Mouse (Mus musculus) frontal cortex, postnatal 14 days (tissue): ENCODE results near the gene Eps8l3.

Experiments
- DNase-seq, 2 experiments: peaks; one replicate each; pipeline ENCODE4 v3.0.0; 2022; ENCODE audit warnings: low spot score in 2 of 2

Gene Eps8l3

DNA sequence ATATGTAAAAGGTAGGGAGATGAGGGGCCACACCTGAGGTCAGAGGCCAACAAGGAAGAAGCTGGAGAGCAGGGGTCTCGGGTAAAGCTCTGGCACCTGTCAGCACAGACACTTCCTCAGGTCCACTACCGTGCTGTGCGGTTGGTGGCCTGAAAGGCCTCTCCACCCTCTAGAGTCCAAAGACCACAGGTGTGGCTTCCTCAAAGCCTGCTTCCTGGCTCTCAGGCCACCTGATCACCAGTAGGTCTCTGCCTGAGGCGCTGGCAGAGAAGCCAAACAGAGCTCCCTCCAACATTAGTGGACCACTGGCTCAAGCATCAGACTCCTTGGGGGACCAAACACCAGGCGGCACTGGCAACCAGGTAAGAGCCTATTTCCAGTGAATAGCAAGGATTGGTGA lies at the start of gene Eps8l3:
Gene Eps8l3 (plus strand): TSS at position 225 of the 400 bp plus-strand sequence.
- no peak for DNase-seq

DNA sequence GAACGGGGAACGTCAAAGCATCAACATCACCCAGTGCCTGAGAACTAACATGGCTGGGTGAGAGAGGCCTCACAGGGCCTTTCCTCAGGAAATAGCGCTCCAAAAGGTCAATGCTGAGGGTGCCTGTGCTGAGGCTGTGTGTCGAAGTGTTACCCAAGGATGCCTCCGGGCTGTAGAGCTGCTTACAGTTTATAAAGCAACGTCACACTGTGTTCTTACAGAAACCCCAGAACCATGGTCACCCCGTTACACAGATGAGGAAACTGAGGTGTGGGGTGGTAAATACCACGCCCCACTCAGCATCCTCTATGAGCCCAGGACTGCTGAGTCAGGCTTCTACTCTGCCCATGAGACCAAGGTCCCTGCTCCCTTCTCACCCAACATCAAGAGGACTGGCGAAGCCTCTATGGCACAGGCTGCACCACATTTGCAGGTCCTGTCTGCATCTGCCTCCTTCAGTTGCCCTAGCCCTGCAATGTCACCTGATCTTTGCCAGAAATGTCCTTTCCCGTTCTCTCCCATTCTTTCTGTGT lies 49.1 kb upstream of the Eps8l3 start:
- no peak for DNase-seq

DNA sequence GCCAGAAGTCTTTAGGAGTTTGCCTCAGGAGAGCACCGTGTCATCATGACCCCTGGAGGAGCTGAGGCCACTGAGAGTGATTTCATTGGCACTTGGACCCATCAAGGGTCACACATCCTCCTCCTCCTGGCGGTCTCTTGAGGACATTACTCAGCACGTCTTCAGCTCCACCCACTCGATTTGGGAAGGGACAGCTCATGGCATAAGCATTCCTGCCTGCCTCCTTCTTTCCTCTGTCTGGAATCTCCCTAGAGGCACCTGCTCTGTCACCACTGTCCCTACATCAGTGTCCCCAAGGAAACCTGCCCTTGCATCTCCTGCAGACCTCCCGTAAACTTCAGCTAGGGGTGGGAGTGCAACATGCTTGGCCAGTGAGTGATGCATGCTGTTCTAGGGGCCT lies 48.5 kb upstream of the Eps8l3 start:
- no peak for DNase-seq

DNA sequence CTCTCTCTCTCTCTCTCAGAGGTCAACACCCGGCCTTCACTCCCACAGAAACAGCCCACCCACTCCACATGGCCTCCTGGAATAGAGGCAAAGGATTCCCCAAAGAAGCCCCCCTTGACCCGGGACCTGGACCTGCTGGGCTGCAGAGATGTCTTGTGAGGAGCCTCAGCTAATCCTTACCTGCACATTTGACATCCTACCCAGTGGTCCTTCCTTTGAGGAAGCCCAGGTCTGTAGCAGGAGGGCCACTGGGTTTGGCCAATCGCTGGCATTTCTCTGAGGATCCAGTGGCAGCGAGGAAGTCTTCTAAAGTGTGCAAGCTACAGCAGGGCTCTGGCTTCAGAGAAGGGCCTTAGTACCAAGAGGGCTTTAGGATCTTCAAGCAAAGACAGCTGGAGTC lies 48.0 kb upstream of the Eps8l3 start:
- no peak for DNase-seq

DNA sequence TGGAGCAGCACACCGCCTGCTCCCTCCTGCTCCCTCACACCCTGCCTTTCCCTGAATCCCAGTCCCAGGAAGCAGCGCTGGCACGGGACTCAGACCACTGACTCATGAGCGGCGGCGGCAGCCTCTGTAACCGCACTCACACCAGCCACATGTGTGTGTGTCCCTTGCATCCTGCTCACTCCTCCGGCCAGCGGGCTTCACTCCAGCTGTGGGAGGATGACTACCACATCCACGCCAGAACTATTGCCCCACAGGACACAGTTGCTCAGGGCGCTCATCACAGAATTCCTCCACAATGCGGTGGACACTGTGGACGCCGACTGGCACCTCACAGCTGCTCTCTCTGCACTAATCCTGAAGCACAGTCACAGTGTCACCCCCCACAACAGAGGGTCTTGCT lies 47.4 kb upstream of the Eps8l3 start:
- DNase-seq, result no peak

DNA sequence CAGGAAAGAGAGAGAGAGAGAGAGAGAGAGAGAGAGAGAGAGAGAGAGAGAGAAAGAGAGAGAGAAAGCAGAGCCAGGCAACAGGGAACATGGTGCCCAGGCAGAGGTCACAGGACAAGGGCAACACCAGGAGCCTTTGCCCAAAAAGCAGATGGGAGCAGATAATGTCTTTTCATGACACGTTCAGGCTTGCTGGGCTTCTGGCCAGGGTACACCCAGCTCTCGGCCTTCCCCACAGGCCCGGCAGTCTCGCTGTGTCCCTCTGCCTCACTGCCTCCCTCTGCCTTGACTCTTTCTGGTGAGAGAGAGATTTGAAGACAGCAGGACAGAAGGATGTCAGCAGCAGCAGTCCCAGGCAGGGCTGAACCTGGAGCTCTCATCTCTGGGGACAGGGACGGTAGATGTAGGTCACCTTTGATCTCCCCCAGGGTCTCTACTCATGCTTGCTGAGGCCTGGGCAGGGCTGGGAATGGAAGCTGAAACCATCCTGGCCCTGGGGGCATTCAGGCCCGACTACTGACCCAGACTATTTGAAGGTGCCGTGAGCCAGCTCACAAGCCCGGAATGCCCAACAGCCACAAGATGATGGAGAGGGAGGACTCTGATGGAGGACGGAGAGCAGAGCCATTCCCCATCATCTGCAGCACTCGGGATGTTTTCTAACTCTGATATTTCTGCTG lies 45.0 kb upstream of the Eps8l3 start:
- DNase-seq, result no peak

DNA sequence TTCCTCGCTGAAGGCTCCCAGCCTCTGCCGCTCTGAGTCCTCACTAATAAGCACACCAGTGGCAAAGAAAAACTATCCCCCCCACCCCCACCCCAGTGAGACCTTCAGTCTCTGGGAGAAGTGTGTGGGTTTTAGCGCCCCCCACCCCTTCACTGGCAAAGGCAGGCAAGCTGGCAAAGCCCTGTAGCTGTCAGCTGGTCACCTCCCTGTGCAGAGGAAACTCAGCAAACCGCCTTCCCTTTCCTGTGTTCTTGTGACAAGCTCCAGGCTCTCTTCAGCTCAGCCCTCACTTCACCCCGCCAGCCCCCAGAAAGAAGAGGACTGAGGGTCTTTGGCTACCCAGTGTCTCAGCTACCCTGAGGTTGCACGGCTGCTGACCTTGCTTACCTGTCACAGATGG lies 44.4 kb upstream of the Eps8l3 start:
- no peak for DNase-seq

DNA sequence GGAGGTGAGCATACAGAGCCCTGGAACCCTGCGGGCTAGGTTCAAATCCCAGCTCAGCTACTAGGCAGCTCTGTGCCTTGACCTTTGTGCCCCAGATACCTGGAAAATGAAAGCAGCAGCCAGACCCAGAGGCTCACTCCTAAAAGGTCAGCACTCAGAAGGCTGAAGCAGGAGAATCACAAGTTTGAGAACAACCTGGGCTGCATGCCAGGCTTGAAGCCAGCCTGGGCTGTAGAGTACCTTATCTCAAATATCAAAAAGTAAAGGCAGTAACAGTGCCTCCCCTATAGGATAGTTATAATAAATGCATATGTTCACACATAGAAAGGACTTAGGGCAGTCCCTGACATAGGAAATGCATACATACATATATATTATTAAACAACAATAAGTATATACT lies 43.7 kb upstream of the Eps8l3 start:
- no peak for DNase-seq

DNA sequence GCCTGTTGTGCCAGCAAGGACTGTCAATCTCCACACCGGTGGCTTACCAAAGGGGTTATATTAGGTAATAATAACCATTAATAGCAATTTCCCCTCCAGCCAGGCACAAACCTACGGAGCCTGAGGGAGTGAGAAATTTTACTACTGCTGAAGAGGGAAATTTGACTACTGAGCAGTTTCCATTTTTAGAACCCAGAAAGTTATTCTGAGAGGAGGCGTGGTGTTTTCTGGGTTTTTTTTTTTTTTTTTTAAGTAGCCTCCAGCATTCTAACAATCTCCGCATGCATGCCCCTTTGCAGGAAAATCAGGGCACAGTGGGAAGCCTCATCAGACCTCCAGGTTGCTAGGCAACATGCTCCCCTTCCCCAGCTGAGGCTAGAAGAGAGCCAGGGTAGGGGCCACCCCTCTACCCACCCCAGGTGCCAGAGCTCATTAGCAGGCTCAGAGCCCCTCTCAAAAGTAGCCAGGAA lies 43.1 kb upstream of the Eps8l3 start:
- DNase-seq, result no peak

DNA sequence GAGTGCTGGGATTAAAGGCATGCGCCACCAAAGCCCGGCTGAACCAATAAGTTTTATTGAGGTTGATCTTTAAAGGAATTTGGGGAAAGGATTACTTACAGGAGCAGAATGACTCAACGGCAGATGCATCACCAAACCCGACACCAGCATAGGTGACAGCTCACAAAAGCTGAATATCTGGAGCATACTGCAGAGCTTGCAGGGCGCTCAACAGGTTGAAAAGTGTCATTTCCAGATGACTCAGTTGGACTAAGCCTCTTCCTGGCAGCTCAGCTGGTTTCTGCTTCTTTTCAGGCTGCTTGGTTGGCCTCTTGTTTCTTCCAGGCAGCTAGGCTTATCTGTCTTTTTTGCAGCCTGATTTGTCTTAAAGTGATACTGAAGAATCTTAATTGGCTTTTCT lies 41.7 kb upstream of the Eps8l3 start:
- no peak for DNase-seq

DNA sequence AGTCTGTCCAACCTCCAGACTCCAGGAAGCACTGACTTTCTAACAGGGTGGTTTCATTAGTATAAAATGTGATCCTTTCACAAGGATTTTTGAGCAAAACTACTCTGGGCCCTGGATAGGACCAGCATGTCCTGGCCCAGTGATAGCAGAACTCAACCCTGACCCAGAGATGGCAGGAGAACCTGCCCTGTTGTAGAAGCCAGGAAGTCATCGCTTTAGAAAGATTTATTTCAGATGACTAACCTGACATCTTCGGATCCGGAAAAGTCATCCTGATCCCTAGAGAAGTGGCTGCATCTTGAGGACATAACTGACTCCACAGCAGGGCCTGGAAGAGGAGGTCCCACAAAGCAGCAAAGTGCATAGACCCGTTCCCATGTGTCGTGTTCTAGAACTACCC lies 37.2 kb upstream of the Eps8l3 start:
- no peak for DNase-seq

DNA sequence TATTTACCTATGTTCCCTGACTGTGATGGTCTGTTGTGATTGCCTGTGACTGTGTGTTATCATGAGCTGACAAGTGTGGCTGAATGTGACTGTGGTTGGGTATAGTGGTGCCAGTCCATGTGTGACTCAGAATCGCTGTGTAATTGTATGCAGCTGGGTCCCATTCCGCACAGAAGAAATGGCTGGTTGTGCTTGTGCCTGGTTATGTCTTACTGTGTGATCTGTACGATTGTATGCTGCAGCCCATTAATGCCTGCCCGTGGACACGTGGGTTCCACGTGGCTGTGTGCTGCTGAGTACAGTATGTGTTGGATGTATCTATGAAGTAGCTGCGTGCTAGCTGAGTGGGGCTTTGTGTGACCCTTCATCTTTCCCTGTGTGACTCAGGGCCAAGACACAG lies 36.2 kb upstream of the Eps8l3 start:
- no peak for DNase-seq

DNA sequence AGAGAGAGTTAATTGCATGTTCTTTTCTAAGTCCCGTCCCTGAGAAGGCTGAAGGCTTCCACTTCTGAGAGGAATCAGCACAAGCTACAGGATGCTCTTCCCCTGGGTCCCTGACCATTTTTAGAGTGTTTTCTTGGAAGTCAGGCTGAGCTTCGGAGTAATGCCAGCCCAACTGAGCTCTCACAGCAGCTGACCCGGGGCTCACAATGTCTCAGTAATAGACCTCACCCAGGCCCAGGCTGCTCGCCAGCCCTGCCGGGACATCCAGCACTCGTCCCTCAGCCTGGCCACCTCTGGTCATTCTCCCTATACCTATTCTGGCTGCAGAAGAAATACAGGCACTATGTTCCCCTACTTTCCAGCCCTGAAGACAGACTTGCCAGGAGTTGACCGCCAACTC lies 35.7 kb upstream of the Eps8l3 start:
- no peak for DNase-seq

DNA sequence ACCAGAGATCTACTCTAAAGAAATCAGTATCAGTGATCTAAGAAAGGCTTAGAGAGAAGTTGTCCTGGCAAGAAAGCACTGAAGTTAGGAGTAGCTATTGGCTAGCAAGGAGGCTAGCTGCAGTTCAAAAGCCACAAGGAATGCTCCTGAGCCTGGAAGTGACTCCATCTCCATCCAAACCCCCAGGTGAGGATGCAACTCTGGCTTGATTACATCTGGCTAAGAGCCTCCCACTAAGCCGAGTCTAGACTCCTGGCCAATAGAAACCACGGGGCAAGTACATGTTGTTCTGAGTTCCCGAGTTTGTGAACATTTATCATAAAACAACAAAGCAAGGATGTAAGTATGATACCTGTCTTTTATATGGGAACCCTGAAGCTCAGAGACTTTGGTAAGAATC lies 33.6 kb upstream of the Eps8l3 start:
- no peak for DNase-seq

DNA sequence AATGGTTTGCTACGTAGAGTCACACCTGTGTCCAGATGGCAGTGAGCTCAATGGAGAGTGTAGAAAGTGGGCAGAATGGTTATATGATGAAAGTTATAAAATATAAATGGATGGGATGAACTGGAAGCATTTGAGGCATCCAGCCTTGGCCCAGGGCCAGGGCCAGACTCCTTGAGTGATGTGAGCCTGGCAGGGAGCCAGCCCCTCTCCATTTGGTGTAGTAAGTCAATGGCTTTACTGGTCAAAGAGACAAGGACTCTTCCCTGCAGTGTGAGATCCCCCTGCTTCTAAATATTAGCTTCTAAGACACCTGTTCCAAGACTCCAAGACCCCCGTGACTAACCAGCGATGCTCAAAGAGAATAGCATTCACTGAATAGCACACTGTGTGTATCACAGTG lies 33.0 kb upstream of the Eps8l3 start:
- DNase-seq, result no peak

DNA sequence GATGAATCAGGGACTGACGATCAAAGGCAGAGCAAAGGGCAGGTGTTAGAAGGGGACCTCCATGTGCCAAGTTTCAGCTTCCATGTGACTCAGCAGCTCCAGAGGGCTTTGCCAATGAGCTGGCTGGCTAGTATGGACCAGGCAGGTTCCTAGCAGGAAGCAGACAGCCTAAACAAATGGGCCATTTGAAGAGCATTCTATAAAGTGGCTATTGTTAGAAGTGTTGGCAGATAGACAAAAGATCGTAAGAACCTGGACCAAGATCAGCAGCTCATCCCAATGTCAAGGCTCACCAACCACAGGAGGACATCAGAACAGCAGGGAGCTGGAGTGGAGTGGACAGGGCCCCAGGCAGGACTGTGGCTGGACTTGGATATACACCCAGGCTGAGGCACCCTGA lies 32.5 kb upstream of the Eps8l3 start:
- DNase-seq, result no peak

DNA sequence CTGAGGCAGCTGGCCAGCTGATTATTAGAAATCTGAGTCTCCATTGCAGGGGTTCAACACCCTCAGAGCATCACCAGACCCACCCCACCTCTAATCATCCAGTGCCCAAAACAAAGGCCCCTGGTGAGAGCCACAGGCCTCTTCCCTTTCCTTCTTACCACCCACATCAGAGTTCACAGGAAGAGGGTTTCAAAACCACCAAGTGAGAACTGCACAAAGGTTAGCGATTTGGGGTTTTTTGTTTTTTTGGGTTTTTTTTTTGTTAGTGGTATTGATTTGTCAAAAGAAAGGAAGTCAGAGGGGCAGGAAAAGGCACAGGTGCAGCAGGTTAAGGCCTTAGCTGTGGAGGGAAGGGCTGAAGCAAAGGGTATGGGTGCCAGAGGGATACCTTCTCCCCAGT lies 30.9 kb upstream of the Eps8l3 start:
- no peak for DNase-seq

DNA sequence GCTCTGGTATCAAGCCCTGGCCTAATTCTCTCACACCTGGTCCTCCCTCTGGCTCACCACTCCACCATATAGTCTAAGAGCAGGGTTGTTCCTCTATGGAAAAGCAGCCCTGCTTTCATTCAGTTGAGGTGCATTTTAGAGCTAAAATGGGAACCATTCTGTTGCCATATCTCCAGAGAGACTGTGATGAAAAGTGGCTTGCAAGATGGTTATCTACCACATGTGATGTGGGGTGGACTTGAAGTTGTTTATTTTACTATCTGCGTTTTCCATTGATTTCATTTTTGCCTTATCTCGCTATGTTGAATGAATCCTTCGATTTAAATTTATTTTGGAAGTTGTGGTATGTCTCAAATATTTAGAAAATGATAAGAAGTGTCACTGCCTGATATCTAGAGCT lies 30.2 kb upstream of the Eps8l3 start:
- DNase-seq, result no peak

DNA sequence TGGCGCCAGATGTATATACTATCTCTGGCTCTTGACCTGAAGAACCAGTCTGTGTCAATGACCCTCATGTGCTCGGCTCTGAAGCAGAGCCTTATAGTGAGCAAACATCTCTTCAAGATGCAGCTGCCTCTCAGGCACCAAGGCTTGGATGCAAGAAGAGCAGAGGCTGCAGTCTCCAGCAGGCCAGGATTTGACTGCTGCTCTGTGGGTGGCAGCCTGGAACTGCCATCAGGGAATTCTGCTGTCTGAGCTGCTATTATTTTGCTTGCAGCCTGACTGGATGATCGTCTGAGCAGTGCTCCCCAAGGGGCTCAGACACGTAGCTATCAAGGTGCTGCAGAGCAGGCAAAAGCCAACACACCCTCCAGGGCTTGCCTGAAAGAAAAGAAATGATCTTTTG lies 28.9 kb upstream of the Eps8l3 start:
- DNase-seq, result no peak

DNA sequence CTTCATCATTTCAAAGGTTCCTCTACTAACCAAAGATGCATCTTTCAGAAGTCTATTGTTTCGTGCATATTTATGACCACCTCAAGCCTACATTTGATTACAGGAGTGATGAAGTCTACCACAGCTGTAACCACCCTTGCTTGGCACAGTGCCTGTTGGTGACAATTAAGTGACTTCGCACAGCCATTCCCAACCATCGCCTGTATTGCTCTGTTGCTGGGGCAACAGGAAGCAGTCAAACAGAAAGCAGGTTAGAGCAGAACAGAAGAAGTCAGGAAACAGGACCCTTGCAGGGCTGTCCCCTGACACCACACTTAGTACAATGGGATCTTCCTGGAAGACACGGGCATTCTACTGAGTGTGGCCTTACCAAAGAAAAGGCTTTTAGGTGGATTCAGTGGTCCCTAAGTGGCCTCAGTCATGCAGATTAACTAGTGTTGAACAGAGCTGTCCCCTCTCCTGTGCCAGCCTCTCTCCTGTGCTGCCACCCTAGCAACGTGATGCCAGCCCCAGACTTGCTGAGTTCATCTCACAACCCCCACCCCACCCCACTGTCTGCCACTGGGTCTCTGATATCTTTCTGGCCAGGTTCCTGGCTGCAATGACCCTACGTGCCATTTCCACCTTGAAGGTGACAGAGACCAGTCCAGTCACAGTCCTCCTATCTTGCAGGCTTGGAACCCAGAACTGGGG lies 27.9 kb upstream of the Eps8l3 start:
- DNase-seq, result no peak

DNA sequence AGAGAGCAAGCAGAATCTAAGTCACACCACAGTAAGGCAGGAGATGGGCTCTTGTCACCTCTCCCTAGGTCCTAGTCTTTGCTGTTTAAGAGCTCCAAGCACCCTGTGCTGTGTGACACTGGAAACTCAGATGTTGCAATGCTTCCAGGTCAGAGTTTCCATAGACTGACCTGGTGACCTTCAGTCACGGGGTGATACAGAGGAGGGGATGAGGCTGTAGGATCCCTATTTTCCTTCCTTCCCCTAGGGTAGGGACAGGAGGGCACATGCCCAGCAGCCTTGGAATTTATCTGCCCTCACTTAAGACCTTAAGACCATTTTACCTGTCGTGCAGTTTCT lies 27.4 kb upstream of the Eps8l3 start:
- DNase-seq, result no peak

DNA sequence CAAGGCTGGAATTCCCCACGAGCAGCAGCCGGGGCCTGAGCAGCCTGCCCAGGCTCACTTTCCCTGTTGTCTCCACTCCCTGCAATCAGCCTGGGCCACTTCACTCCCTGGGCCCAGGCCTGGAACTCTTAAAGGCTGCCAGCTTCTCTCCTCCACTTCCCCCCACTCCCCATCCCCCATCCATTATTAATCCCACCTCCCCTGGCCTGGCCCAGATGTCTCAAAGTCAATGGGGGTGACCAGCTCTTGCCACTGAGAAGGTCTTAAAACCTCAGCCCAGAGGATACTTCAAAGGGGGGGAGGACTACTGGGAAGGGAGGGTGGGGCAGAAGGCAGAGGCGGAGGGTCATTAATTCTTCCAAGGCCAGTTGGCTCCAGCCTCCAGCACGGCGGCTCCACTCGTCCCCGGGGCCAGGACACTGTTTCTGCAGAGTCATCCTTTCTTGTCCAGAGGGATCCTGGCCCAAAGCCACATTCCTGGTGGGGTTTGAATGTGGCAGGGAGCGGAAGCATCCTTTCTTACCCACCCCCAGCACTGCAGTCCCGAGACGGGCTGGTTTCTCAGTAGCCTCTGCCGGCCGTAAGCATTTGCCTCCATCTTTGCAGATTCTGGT lies 26.5 kb upstream of the Eps8l3 start:
- no peak for DNase-seq

DNA sequence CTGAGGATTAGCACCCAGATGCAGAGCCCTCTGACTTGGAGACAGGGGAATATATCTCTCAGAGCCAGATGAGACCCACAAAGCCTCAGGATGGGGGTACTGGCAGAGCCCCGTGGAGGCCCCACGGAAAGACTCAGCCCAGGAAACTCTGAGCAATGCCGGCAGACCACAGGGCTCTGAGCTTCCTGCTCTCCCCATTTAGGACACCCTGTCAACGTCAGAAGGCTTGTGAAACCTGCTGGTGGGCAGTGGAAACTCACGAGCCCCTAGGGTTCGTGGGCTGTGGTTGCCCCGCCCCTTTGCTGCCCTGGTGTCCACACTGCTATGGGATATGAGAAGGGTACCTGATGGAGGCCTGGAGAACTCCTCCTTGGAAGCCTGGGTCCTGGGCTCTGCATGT lies 24.2 kb upstream of the Eps8l3 start:
- DNase-seq, result no peak
